Mouse (Mus musculus) spleen, postnatal 4 days (tissue): ENCODE measurements at regions not wholly inside any gene's neighbourhood (a gene's known extent, or its start where the extent isn't known, plus 50 kb on each side); places are given as distances from the start of the nearest gene placed in this dataset.
"Not testable (repeated sequence)": the region's sequence is repeated elsewhere in the genome, so short reads cannot be mapped to it uniquely, and the experiment has no call there.

Experiments used
- DNase-seq, 2 experiments: peaks; one replicate each; pipeline ENCODE4 v3.0.0; 2022; ENCODE audit warnings: low spot score in 2 of 2

DNA sequence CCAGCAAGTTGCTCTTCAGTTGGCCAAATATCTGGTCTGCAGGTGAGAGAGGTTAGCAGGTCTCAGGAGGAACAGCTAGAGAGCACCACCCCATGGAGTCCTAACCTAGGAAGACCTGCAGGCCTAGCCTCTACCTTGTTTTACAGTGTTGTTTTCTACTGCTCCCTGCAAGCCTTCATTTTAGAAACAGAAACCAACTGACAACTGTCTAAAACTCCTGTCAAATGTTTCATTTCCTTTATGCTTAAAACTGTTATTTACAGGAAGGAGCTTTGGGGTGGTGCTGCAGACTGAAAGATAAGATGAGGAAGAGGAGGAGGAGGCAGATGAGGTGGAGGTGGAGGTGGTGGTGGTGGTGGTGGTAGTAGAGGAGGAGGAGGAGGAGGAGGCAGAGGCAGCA lies 96.6 kb upstream of the Selenop start:
- peak in 1 of 2 experiments; percentile 37 for DNase-seq

DNA sequence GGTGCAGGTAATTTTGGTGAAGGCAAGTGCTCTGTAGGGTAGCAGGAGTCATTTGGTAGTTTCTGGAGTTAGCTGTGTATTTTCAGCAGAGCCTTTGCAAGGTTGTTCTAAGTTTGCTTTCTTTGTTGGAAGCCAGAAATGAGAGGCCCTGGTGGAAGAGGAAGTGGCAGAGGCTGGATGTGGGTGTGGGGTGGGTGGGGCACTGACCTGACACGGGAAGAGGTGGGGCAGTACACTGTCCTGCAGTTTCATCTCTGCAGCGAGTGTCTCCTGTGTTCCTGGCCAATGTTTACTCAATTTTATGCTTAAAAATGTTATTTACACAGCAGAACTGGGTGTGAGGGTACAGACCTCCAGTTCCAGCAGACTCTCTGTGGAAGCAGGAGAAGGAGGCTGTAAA lies 94.3 kb upstream of the Selenop start:
- peak in 1 of 2 experiments; percentile 43 for DNase-seq

DNA sequence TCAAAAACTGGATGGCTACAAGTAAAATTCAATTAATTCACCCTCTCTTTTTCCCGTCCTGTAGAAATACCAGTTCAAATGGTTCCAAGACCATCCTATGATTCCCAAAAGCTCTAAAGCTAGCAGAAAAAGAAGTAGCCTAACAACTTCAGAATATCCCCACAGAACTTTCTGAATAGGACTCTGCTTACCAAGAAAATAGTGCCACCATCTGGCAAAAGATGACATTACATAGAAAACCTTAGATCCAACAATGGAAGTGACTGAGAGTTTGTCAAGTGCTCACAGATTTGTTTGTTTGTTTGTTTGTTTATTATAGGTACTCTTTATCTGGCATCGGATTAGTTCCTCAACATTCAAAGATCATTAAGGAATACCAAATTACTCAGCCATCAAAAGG lies 93.5 kb upstream of the Selenop start:
- no peak for DNase-seq

DNA sequence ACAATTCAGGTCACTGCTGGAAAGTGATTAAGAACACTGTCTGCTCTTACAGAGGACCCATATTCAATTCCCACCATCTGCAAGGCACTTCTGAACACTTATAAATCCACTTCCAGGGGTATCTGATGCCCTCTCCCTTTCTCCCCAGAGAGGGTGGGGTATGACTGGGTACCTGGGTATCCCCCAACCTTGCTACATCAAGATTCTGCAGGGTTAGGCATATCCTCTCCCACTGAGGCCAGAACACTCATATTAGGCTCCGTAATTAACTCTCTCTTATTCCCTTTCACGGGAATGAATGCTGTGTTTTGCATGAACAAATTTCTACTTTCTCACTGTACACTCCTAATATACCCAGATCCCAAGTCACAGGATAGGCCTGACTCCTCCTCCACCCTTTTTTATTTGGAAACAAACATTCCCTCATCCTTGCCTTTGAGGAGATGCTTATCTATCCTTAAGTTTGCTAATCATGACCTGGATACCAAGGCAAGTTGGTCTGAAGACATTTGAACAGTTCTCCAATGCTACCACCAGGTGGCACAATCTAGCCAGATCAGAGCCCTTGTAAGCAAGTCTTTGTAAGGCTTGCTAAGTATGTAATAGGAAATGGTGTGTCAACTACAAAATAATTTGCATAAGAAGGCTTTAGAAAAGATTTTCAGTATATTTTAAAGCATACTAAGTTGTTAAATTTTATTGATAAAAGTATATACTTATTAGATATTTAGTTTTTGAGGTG lies 66.3 kb upstream of the Selenop start:
- DNase-seq, result no peak

DNA sequence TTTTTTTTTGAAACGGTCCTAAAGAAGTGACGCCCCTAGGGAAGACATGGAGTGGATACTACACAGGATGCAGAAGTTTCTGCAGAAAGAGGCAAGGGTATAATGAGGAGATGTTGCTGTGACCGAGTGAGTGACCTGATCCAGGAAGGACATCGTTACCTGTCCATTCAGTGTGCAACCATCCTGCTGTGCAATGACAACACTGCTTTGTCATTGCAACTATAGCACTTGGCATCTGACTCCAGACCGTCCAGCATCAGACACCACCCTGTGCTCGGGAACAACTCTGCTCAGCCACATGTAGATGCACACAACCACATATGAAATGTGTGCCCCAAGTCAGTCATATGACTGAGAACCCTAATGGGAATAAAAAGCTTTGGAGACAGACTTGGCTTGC lies 62.8 kb upstream of the Selenop start:
- DNase-seq, result no peak

DNA sequence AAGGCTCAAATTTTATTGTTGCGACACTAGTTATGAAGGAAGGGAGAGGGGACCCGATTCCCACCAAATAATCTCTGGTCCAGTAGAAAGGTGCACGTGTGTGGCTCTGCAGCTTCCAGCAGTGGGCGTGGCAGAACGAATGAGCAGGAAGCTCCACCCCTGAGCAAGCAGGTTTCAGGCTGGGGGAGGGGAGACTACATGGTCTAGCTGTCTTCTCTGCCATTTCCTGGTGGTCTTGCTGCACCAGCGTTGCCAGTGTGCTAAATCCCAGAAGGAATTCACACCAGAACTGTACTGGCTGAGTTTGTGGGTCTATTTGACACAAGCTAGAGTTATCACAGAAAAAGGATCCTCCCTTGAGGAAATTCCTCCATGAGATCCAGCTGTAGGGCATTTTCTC lies 62.3 kb upstream of the Selenop start:
- DNase-seq, result not testable (repeated sequence)

DNA sequence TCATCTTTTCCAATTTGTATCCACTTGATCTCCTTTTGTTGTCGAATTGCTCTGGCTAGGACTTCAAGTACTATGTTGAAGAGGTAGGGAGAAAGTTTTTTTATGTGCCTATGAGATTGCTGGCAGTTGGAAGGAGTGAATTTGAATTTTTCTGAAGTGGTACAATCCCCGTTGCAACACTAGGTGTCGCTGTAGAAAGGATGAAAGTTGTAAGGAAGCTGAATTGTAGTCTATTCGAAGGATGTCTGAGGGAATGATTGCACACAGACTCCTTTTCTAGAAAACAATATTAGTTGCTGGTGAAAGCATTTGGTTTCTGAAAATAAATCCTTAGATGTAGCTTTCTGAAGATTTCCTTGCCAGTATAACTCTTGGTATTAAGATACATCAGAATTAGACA lies 54.6 kb upstream of the Selenop start:
- peak in 1 of 2 experiments; percentile 19 for DNase-seq

DNA sequence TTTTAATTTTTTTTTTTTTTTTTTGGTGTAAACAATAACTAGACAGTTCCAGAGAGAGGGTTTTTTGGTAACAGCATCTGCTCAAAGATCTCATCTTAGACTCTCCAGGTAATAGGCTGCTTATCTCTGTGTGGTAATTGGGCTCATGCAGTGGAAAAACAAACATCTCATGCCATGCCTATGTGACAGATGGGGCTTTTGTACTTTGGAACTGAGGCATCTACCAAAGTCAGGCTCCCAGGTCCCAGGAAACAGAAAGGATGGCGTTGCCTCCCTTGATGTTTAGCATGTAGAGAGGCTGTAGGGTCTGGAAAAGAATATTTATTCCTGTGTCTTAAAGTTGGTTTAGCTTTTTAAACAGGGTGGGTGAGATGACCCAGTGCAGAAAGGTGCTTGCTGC lies 53.1 kb upstream of the Selenop start:
- no peak for DNase-seq
